Mouse (Mus musculus): Measurements from ENCODE around the gene Wipf2.
"Not testable (repeated sequence)": the region's sequence is repeated elsewhere in the genome, so short reads cannot be mapped to it uniquely, and the experiment has no call there.

The Wipf2 gene

GRCm38 (mm10) chr11:98932293-98933091, 69.1 kb downstream of the Wipf2 start:
- DNase-seq (ENCODE audit: low read depth) = no peak

DNA sequence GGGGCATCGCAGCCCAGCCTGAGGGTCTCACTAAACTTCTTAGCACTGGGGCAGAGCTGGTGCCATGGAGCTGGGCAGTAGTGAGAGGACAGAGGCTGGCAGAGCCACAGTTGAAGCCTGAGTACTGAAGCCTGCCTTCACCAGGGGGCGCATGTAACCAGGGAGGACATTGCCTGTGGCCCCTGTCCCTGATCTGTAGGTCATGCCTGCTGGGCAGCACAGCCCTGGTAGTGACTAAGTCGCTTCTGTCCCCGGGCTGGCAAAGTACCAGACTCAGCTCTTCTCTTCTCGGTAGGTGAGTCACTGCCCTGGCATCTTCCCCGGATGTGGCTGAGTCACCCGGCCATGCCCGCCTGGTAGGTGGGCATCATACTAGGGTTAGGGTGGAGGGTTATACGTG, 69.7 kb downstream of the Wipf2 start:
- peak; percentile 72 for DNase-seq (ENCODE audit: low read depth)

- not testable (repeated sequence) for DNase-seq (ENCODE audit: low read depth)
These were observed 70.4 kb downstream of the Wipf2 start for GRCm38 (mm10) chr11:98933847-98934246.

GRCm38 (mm10) chr11:98934367-98934766, 70.9 kb downstream of the Wipf2 start:
- DNase-seq (ENCODE audit: low read depth) = no peak

GRCm38 (mm10) chr11:98935123-98935522, 71.7 kb downstream of the Wipf2 start:
- DNase-seq (ENCODE audit: low read depth) = no peak

GRCm38 (mm10) chr11:98936170-98936569, 72.7 kb downstream of the Wipf2 start:
- DNase-seq (ENCODE audit: low read depth) = no peak

DNA sequence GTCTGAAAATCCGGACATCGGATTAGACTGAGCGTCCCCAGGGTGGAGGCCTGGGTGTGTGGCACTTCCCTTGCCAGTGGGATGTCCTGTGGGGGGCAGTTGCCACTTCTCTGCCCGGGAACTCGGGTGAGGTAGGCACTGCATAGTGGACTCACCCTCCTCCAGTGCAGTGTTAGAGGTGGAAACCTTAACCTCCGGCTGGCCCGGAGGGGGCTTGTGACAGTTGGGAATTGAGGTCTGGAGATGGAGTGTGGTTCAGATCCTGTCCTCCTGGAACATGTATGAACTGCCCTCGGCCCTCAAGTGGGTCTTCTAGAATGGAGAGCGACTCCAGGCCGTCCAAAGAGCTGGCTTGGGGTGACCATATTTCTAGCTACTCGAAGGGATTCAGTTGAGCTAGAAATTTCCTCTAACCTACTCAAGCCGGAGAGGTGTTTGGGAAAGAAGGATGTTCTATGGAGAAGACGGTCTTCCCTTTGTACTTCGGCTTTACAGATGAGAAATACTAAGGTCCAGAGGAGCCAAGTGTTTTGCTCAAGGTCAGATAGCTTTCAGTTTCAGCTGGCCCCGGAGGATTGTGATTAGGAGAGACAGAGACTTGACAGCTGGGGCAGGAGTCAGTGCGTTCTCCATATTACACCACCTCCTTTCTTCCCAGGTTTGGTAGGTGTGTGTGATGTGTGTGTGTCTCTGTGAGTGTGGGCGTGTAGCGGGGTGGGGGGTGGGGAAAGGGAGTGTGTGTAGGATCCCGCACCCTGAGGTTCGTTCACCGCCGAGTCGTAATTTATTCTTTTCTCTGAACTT, 73.4 kb downstream of the Wipf2 start:
- no peak for DNase-seq (ENCODE audit: low read depth)

DNA sequence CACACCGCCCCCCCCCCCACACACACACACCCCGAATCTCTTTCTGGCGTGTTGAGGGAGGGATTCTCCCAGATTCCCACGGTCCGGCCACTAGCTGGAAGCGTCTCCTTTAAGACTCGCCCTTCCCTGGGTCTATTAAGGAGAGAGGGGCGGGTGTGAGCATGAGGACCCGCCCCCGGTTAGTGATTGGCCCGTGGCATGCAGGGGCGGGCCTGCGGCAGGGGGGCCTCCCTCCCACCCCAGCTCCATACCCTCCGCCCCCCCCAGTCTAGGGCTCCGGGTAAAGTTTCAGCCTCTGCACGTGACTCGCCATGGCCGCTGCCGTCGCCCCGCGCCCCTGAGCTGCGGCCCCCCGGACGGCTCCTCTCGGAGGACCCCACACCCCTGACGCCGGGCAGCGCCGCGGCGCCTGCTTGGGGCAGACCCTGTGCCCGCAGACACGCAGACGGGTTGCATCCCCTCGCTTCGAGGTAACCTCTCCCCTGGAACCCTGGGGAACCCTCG, 74.0 kb downstream of the Wipf2 start:
- peak; percentile 91 for DNase-seq (ENCODE audit: low read depth)

DNA sequence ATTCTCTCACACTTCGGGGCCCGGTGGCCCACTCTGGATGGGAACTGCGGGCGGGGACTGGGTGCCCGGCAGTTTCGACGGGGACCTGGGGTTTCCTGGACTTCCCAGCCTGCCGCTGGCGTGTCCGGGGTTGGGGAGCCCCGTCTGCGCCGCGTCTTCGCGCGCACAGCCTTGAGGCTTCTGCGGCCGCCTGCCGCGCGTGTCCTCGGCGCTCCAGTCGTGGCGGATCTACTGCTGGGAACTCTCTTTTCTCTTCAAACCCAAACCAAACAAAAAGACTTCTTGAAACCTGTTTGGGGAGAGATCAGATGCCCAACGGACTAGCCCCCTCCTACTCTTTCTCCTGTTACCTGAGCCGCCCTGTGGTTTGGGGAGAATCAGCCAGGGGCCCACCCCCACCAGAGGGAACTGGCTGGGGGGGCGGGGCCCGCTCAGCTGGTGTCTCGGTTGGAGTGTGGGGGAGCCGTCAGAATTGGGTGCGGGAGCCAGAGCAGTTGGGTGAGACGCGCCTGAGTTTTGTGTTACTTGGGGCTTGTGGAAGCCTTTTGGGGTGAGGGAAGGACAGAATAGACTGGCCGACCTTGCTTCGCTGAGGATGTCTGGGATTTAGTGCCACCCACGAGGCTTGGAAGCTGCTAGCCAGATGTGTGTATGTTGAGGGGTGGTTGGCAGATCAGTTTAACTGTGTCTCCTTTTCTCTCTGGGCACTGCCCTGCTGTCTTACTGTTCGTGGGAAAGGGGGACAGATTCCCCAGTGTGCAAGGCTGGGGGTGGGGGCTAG, 74.7 kb downstream of the Wipf2 start:
- peak; percentile 77 for DNase-seq (ENCODE audit: low read depth)

- DNase-seq (ENCODE audit: low read depth) = peak; percentile 46
These were observed 75.3 kb downstream of the Wipf2 start for GRCm38 (mm10) chr11:98938701-98939083.

- DNase-seq (ENCODE audit: low read depth) = peak; percentile 79
These were observed 75.9 kb downstream of the Wipf2 start for GRCm38 (mm10) chr11:98939084-98939952.

- DNase-seq (ENCODE audit: low read depth) = peak; percentile 52
These were observed 76.7 kb downstream of the Wipf2 start for GRCm38 (mm10) chr11:98939953-98940641.

- peak; percentile 43 for DNase-seq (ENCODE audit: low read depth)
These were observed 77.3 kb downstream of the Wipf2 start for GRCm38 (mm10) chr11:98940776-98941175.

- no peak for DNase-seq (ENCODE audit: low read depth)
These were observed 77.9 kb downstream of the Wipf2 start for GRCm38 (mm10) chr11:98941341-98941825.

- peak; percentile 99 for DNase-seq (ENCODE audit: low read depth)
These were observed 78.5 kb downstream of the Wipf2 start for GRCm38 (mm10) chr11:98941826-98942550.

DNA sequence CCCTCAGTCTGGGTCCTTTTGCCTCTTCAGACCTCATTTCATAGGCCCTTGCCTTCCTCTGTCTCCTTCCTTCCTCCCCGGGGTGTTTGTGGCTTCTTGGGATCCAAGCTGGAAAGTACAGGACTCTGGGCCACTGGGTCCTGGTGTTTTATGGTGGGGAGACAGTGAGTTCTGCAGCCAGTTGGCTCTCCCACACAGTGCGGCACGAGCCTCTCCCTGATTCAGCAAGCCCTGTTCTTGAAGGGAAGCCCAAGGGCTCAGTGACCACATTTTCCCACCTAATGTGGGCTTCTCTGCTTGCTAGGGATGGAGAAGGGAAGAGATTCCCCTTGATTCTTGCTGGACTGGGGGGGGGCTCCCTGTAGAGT, 79.1 kb downstream of the Wipf2 start:
- no peak for DNase-seq (ENCODE audit: low read depth)

GRCm38 (mm10) chr11:98942923-98943641, 79.6 kb downstream of the Wipf2 start:
- DNase-seq (ENCODE audit: low read depth) = peak; percentile 83

DNA sequence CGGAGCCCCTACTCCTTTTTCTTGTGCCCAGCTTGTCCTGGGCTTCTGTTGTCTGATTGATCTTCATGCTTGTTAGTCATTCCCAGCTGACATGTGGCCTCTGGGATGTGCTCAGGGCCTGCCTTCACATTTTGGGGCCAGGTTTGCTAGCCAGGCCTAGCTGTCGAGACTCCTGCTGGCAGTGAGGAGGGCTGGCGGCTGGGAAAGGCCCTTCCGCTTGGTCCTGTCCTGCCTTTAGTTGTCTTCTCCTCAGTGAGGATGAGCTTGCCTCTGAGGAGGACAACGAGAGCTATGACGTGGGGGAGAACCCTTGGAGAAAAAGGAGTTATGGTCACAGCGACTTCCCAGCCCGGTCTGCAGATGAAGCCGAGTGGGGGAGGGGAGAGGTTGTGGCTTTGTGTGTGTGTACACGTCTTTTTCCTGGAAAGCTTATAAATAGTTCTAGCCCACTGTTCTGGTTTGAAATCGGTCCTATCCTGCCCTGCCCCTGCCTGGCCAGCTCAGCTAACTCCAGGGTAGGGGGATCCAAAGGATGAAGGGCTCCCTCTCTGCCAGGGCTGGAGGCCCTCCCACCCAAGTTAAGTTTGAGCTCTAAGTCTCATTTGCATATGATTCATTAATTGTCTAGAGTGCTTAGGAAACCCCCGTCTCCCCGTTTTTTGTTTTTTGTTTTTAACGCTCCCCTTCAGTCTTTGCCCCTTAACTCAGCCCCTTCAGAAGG, 80.5 kb downstream of the Wipf2 start:
- peak; percentile 71 for DNase-seq (ENCODE audit: low read depth)
